Mouse (Mus musculus): ENCODE measurements around the gene Otulin. TPM values are rescaled to one million over a fixed set of nuclear protein-coding genes. Genes with fewer than 3 reads are reported as not detected.

Otulin gene
- polyA plus RNA-seq, 2 experiments = 14.6 to 24.1 TPM

DNA sequence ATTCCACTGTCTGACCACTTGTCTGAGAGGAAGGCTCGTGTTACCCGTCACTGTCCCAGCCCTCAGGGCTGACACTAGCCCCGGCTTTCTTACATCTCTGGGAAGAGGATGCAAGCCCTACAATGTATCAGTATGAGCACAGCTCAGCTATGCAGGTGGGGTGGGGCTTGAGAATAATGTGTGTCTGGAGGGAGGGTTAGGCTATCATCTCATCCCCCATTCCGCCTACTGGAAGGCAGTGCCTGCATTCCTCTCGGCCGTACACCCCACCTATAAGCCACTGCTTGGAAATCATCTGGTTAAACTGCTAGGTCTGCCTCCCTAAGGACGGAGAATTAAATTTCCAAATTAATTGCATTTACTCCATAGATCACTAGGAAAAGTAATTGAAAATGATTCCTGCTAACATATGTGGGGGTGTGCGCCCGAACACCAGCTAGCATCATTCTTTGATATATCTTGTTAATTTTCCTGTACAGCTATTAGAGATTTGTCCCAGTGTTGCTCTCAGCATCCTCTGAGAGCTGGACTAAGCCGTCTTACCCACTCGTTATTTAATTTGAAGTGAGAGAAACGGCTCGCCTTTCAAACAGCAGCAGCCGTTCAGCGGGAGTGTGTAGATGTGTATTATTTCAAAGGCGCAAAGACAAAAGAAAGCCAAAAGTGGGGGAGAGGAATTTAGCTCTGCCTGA is 71.9 kb downstream of the Otulin start:
- ATAC-seq (ENCODE audit: insufficient read depth) = no peak
- TF ChIP-seq CTCF (IDR thresholded peaks at IDR 0.05; ENCODE audit: low read depth) = no peak
- TF ChIP-seq EP300 (IDR thresholded peaks at IDR 0.05; ENCODE audit: low read depth) = no peak
- WGBS (ENCODE audit: insufficient replicate concordance) = 85% methylated on average over 16 of the region's 16 CpGs

DNA sequence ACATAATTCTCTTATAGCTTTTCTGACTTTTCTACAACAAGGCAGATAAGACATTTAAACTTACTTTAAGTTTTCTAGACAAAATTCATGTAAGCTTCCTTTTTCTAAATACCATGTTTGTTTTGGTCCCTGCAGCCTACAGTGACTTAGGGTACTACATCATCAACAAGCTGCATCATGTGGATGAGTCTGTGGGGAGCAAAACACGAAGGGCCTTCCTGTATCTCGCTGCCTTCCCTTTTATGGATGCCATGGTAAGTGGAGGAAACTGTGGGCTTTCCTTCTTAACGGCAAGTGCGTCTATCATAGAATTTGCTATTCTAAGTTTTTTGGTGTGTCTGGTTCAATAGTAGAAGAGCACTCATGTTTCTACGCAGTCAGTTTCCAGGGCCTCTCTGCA is 76.9 kb downstream of the Otulin start:
- DNase-seq (ENCODE audit: low read depth in 3 of 3, low spot score in 3 of 3) (no peak), ATAC-seq (ENCODE audit: insufficient read depth) (no peak)
- Histone ChIP-seq H3K9ac (replicated peaks) (no peak overlapping the region), H3K4me1 (replicated peaks; ENCODE audit: control insufficient read depth in 2 of 2, insufficient read depth in 2 of 2, low read length in 1 of 2) (peaks cover 2 to 4% of the 10 kb centered on the region in 2 experiments; a peak in 1 of 4 replicates), H3K9me3 (ENCODE audit: control insufficient read depth, low read length) (no peaks in the 10 kb centered on the region), H3K4me2 (ENCODE audit: low read depth) (no peak overlapping the region), H3K36me3 (replicated peaks; ENCODE audit: control insufficient read depth, insufficient read depth, low read depth) (peaks cover 5% of the 10 kb centered on the region), H3K27ac (no peak overlapping the region), H3K27me3 (ENCODE audit: control insufficient read depth, insufficient read depth, low read length) (no peaks in the 10 kb centered on the region), H3K4me3 (ENCODE audit: insufficient read depth in 1 of 2, low read depth in 2 of 2, low read length in 2 of 2) (no peak overlapping the region)
- TF ChIP-seq EP300 (IDR thresholded peaks at IDR 0.05; ENCODE audit: low read depth) = no peak
- TF ChIP-seq CTCF (IDR thresholded peaks at IDR 0.05; ENCODE audit: low read depth) = no peak
- 61% methylated on average over 5 of the region's 5 CpGs for WGBS (ENCODE audit: insufficient replicate concordance)

More for the DNA sequence above, 71.9 kb downstream of the Otulin start:
- H3K9ac ChIP-seq (replicated peaks) = no peak overlapping the region
- H3K4me1 ChIP-seq (replicated peaks; ENCODE audit: control insufficient read depth in 2 of 2, insufficient read depth in 2 of 2, low read length in 1 of 2) = no peaks in the 10 kb centered on the region
- H3K9me3 ChIP-seq (ENCODE audit: control insufficient read depth, low read length) = no peaks in the 10 kb centered on the region
- H3K27ac ChIP-seq = no peak overlapping the region
- peaks cover 5% of the 10 kb centered on the region for H3K36me3 ChIP-seq (replicated peaks; ENCODE audit: control insufficient read depth, insufficient read depth, low read depth)
- no peak overlapping the region for H3K4me2 ChIP-seq (ENCODE audit: low read depth)
- H3K27me3 ChIP-seq (ENCODE audit: control insufficient read depth, insufficient read depth, low read length) = no peaks in the 10 kb centered on the region
- DNase-seq (ENCODE audit: low read depth in 3 of 3, low spot score in 3 of 3) = no peak
- H3K4me3 ChIP-seq (ENCODE audit: insufficient read depth in 1 of 2, low read depth in 2 of 2, low read length in 2 of 2) = no peak overlapping the region

DNA sequence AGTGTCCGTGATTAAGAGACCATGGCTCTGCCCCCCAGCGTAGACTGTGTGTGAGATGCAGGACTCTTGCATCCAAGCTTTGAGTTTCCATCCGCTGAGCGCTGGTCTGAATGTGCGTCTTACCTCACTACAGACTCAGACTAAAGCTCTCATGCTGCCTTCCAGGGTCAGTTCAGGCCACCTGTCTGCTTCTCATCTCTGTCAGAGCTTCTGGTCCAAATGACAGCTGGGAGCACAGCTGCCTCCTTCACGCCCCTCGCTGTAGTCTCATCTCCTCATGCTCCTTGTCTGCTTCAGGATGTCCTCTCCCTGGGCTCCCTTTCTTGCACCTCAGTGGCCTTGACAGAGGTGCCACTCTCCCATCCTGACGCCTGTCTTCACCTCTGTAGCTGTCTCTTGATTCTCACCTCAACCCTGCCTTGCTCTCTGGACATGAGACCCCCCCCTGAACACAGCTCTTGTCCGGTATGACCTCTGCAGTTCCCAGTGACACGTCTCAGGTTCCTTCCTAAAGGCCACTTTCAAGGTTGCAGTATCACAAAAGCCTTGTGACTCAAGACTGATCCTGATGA is 78.3 kb downstream of the Otulin start:
- ATAC-seq (ENCODE audit: insufficient read depth) = no peak

DNA sequence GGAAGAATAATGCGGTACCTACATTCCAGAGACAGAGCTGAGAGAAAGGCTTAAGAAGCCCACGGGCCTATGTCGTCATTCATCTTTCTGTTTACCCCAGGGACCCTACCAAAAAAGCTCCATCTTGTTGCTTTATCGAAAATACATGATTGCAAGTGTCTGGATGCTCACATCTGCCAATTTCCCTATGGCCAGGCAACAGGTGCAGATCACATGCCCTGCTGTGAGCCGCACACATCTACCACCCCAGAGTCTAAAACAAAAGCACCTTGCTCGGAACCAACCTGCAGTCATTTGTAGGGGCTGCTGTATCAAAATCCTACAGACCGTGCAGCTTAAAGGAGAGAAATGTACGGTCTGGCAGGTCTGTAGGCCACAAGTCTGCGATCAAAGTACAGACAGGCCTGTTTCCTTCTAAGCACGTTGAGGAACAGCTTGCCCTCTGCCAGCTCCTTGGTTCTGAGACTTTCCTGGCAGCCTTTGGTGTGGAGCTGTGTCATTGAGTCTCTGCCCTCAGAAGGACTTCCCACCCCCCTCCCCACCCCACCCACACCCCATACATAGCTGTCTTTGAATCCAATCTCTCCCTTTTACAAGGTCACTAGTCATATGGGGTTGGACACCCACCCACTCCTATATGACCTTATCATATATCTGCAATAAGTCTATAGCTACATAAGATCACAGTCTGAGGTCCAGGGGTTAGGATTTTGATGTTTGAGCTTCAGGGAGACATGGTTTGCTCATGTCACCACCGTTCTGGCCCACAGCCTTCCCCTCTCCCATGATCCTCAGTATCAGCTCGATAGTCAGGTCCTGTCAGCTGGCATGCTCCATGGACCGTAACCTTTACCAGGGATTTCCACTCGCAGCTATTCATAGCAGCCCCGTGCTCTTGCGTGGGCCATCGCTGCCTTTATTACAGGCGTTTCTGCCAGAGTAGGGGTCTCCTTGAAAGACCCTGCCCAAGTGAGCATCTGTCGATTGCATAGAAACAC is 79.1 kb downstream of the Otulin start:
- H3K36me3 ChIP-seq (replicated peaks; ENCODE audit: control insufficient read depth, insufficient read depth, low read depth) = no peaks in the 10 kb centered on the region
- no peak overlapping the region for H3K4me2 ChIP-seq (ENCODE audit: low read depth)
- H3K9me3 ChIP-seq (ENCODE audit: control insufficient read depth, low read length) = no peaks in the 10 kb centered on the region
- H3K27me3 ChIP-seq (ENCODE audit: control insufficient read depth, insufficient read depth, low read length) = no peaks in the 10 kb centered on the region
- TF ChIP-seq CTCF (IDR thresholded peaks at IDR 0.05; ENCODE audit: low read depth) = no peak
- TF ChIP-seq EP300 (IDR thresholded peaks at IDR 0.05; ENCODE audit: low read depth) = no peak
- no peak overlapping the region for H3K9ac ChIP-seq (replicated peaks)
- 85% methylated on average over 19 of the region's 19 CpGs for WGBS (ENCODE audit: insufficient replicate concordance)
- H3K4me1 ChIP-seq (replicated peaks; ENCODE audit: control insufficient read depth in 2 of 2, insufficient read depth in 2 of 2, low read length in 1 of 2) = peaks cover 2 to 4% of the 10 kb centered on the region in 2 experiments; a peak in 1 of 4 replicates
- no peak overlapping the region for H3K27ac ChIP-seq
- no peak for ATAC-seq (ENCODE audit: insufficient read depth)
- no peak for DNase-seq (ENCODE audit: low read depth in 3 of 3, low spot score in 3 of 3)
- no peak overlapping the region for H3K4me3 ChIP-seq (ENCODE audit: insufficient read depth in 1 of 2, low read depth in 2 of 2, low read length in 2 of 2)

More for the DNA sequence above, 78.3 kb downstream of the Otulin start:
- no peak overlapping the region for H3K4me3 ChIP-seq (ENCODE audit: insufficient read depth in 1 of 2, low read depth in 2 of 2, low read length in 2 of 2)
- H3K36me3 ChIP-seq (replicated peaks; ENCODE audit: control insufficient read depth, insufficient read depth, low read depth) = peaks cover 3% of the 10 kb centered on the region
- TF ChIP-seq CTCF (IDR thresholded peaks at IDR 0.05; ENCODE audit: low read depth) = no peak
- TF ChIP-seq EP300 (IDR thresholded peaks at IDR 0.05; ENCODE audit: low read depth) = no peak
- H3K9ac ChIP-seq (replicated peaks) = no peak overlapping the region
- DNase-seq (ENCODE audit: low read depth in 3 of 3, low spot score in 3 of 3) = no peak
- no peak overlapping the region for H3K27ac ChIP-seq
- 84% methylated on average over 10 of the region's 10 CpGs for WGBS (ENCODE audit: insufficient replicate concordance)
- H3K4me2 ChIP-seq (ENCODE audit: low read depth) = no peak overlapping the region
- H3K9me3 ChIP-seq (ENCODE audit: control insufficient read depth, low read length) = no peaks in the 10 kb centered on the region
- H3K27me3 ChIP-seq (ENCODE audit: control insufficient read depth, insufficient read depth, low read length) = no peaks in the 10 kb centered on the region
- peaks cover 2 to 4% of the 10 kb centered on the region in 2 experiments; a peak in 1 of 4 replicates for H3K4me1 ChIP-seq (replicated peaks; ENCODE audit: control insufficient read depth in 2 of 2, insufficient read depth in 2 of 2, low read length in 1 of 2)

Measured in liver, embryonic 14.5 days (tissue).